Mouse (Mus musculus): ENCODE results near the gene Cblc.

- no peak for TF ChIP-seq CTCF (IDR thresholded peaks at IDR 0.05; ENCODE audit: low read depth, low read length)
- TF ChIP-seq POLR2A (IDR thresholded peaks at IDR 0.05; ENCODE audit: borderline replicate concordance, low read depth, low read length), result no peak
These were observed 40.5 kb downstream of the Cblc start for GRCm38 (mm10) chr7:19755851-19756786.

All from bone marrow macrophage, adult 2 months (primary cell).